Mouse (Mus musculus) gastrocnemius, postnatal 14 days (tissue): ENCODE data around the gene Gm6268. TPM values are rescaled to one million over a fixed set of nuclear protein-coding genes. Genes with fewer than 3 reads are reported as not detected.

Source experiments
- DNase-seq: peaks from one replicate; pipeline ENCODE4 v3.0.0; 2021; ENCODE audit warnings: mixed read lengths
- intact Hi-C: fragments of 180-260 bp; cut with DNase I; formaldehyde crosslinking; loops from one replicate; pipeline ENCODE4 v1.15.1; 2025; ENCODE audit warnings: low total_unique reads
- long read RNA-seq, 2 experiments: library from polyadenylated mRNA; stranded (forward); transcript quantifications; one replicate each; pipeline ENCODE4 v2.0.0; 2021
- microRNA-seq, 2 experiments: library from miRNA; unstranded; fragments of <30 nt; microRNA quantifications; one replicate each; pipeline ENCODE4 v1.2.0; 2021
- total RNA-seq, 2 experiments: library from RNA; stranded (reverse); gene quantifications; 2 replicates each; pipeline ENCODE4 v1.2.3; 2021

Gene Gm6268
- total RNA-seq, result not detected
- long read RNA-seq, experiment 1, result 0 reads
- long read RNA-seq, experiment 2, result 0 reads

GRCm38 (mm10) chrX:36400980-36401379, at the start of gene Gm6268:
Gene Gm6268 (plus strand): TSS chrX:36401280.
- intact Hi-C loops, result no loop called here

GRCm38 (mm10) chrX:36352446-36352845, 48.6 kb upstream of the Gm6268 start:
- intact Hi-C loops, result no loop called here
- DNase-seq, result no peak

More at GRCm38 (mm10) chrX:36400980-36401379, at the start of gene Gm6268:
- no peak for DNase-seq

- intact Hi-C loops, result no loop called here
- no peak for DNase-seq
These were observed 15.7 kb upstream of the Gm6268 start for GRCm38 (mm10) chrX:36385340-36385739.

GRCm38 (mm10) chrX:36389971-36390370, 11.1 kb upstream of the Gm6268 start:
- intact Hi-C loops, result loop anchor here (5.0 kb wide), 1 partner anchor 163 kb away; no protein-coding TSS in a partner anchor
- no peak for DNase-seq

- DNase-seq, result no peak
- intact Hi-C loops, result loop anchor here (5.0 kb wide), 1 partner anchor 163 kb away; no protein-coding TSS in a partner anchor
These were observed 10.6 kb upstream of the Gm6268 start for GRCm38 (mm10) chrX:36390503-36390902.

- DNase-seq, result no peak
- intact Hi-C loops, result loop anchor here (5.0 kb wide), 1 partner anchor 165 kb away; no protein-coding TSS in a partner anchor
These were observed 8.4 kb upstream of the Gm6268 start for GRCm38 (mm10) chrX:36392672-36393071.

GRCm38 (mm10) chrX:36393279-36393678, 7.8 kb upstream of the Gm6268 start:
- DNase-seq, result no peak
- intact Hi-C loops, result loop anchor here (5.0 kb wide), 1 partner anchor 166 kb away; no protein-coding TSS in a partner anchor

- DNase-seq, result no peak
- intact Hi-C loops, result no loop called here
These were observed 1.2 kb downstream of the Gm6268 start for GRCm38 (mm10) chrX:36402316-36402715.

- intact Hi-C loops, result no loop called here
- no peak for DNase-seq
These were observed 18.1 kb downstream of the Gm6268 start for GRCm38 (mm10) chrX:36419153-36419552.

- no peak for DNase-seq
- intact Hi-C loops, result no loop called here
These were observed 33.9 kb downstream of the Gm6268 start for GRCm38 (mm10) chrX:36434993-36435392.

GRCm38 (mm10) chrX:36437932-36438331, 36.9 kb downstream of the Gm6268 start:
- DNase-seq, result no peak
- intact Hi-C loops, result no loop called here

Small RNA genes within 50 kb of the gene (microRNA-seq; reads per million reads assigned to microRNA genes)
- gene Gm44485, result 0 reads per million in 2 experiments

Other genes starting within 250 kb of the Gm6268 start
- gene Zcchc12, start 205.4 kb upstream of the Gm6268 start, total RNA-seq, result not detected
- gene Lonrf3, start 72.9 kb upstream of the Gm6268 start, total RNA-seq, result 1 to 10 TPM; 1.6 to 1.8 TPM
- not detected for gene Gm14569, start 90.5 kb downstream of the Gm6268 start, total RNA-seq
- 10 to 100 TPM; 17.3 to 19.0 TPM for gene Pgrmc1, start 196.9 kb downstream of the Gm6268 start, total RNA-seq
- gene Akap17b, start 244.1 kb downstream of the Gm6268 start, total RNA-seq, result 1 to 10 TPM; 1.4 to 1.6 TPM